Comparison of ENCODE assay signal across 8 mouse cellular contexts in genomic region chr4:152086505-152087210, GRCm38 (mm10). TPM values are rescaled to one million over a fixed set of nuclear protein-coding genes. Genes with fewer than 3 reads are reported as not detected.
A peak's percentile ranks its signal among the peaks of the same experiment; 100 is the strongest.
DNase-seq lines count a peak whose midpoint lies in the region; ATAC-seq lines count a peak whose summit lies in the region.

No protein-coding gene starts in this region.

- peaks cover 20% of the 10 kb centered on the region for H3K4me1 ChIP-seq in embryonic facial prominence, embryonic 12.5 days
- peaks cover 27% of the 10 kb centered on the region for H3K4me1 ChIP-seq in heart, embryonic 15.5 days (replicated peaks)

- peak overlapping the region; percentile 58 for H3K27ac ChIP-seq in embryonic facial prominence, embryonic 12.5 days
- H3K27ac ChIP-seq in heart, embryonic 15.5 days: peak overlapping the region; percentile 63; the same call in 1 of the 2 replicates

- H3K27me3 ChIP-seq in embryonic facial prominence, embryonic 12.5 days: no peaks in the 10 kb centered on the region; the same call in 1 of the 2 replicates
- no peaks in the 10 kb centered on the region for H3K27me3 ChIP-seq in heart, embryonic 15.5 days

- peak overlapping the region; percentile 77 for H3K9ac ChIP-seq in embryonic facial prominence, embryonic 12.5 days
- H3K9ac ChIP-seq in heart, embryonic 15.5 days: peak overlapping the region; percentile 91

- H3K9me3 ChIP-seq in embryonic facial prominence, embryonic 12.5 days: no peaks in the 10 kb centered on the region
- no peaks in the 10 kb centered on the region for H3K9me3 ChIP-seq in heart, embryonic 15.5 days (replicated peaks)

- H3K36me3 ChIP-seq in embryonic facial prominence, embryonic 12.5 days: peaks cover 3% of the 10 kb centered on the region; the same call in 1 of the 2 replicates
- H3K36me3 ChIP-seq in heart, embryonic 15.5 days: no peaks in the 10 kb centered on the region

- DNase-seq in right cerebral cortex, adult 18-20 months: peak; percentile 71
- no peak for DNase-seq in right cerebral cortex, postnatal 36 days (ENCODE audit: low spot score in 2 of 2)
- DNase-seq in kidney, postnatal 10 days: peak; percentile 82
- peak; percentile 62 for DNase-seq in lung, postnatal 14 days
- DNase-seq in right cerebral cortex, postnatal 14 days: peak; percentile 61

- 1% methylated on average over 54 of the region's 92 CpGs for WGBS in embryonic facial prominence, embryonic 12.5 days
- under 1% methylated on average over 75 of the region's 92 CpGs for WGBS in heart, embryonic 15.5 days

- H3K4me2 ChIP-seq in embryonic facial prominence, embryonic 12.5 days (replicated peaks): peak overlapping the region; percentile 76
- peak overlapping the region; percentile 84 for H3K4me2 ChIP-seq in heart, embryonic 15.5 days

- peak; percentile 47; the same call in 1 of the 2 replicates for ATAC-seq in embryonic facial prominence, embryonic 12.5 days (ENCODE audit: insufficient number of reproducible peaks, insufficient read depth, low FRiP score, low TSS enrichment)
- ATAC-seq in heart, embryonic 15.5 days (replicated peaks; ENCODE audit: insufficient number of reproducible peaks, insufficient read depth, low FRiP score, low read depth): peak; percentile 83
- ATAC-seq in cerebellum, adult (ENCODE audit: insufficient number of reproducible peaks, low FRiP score, low TSS enrichment): no peak

- H3K4me3 ChIP-seq in embryonic facial prominence, embryonic 12.5 days: peak overlapping the region; percentile 76
- peak overlapping the region; percentile 91 for H3K4me3 ChIP-seq in heart, embryonic 15.5 days

RNA-seq across cellular contexts. Expression of gene Plekhg5, which starts 14.4 kb away (rescaled TPM):
- polyA plus RNA-seq in embryonic facial prominence, embryonic 12.5 days (2016; fragmentation: Nextera tagmentation; extraction: Ambion mirVana): 17.8 and 19.0 TPM in 2 replicates
- polyA plus RNA-seq in heart, embryonic 15.5 days (2015; fragmentation: Nextera tagmentation; extraction: Ambion mirVana): 11.1 and 14.1 TPM in 2 replicates

RNA-seq across cellular contexts. Expression of gene Tnfrsf25, which starts 29.1 kb away (rescaled TPM):
- 1.1 and 2.1 TPM in 2 replicates for polyA plus RNA-seq in embryonic facial prominence, embryonic 12.5 days (2016; fragmentation: Nextera tagmentation; extraction: Ambion mirVana)
- 0.94 and 1.6 TPM in 2 replicates for polyA plus RNA-seq in heart, embryonic 15.5 days (2015; fragmentation: Nextera tagmentation; extraction: Ambion mirVana)

RNA-seq across cellular contexts. Expression of gene Nol9, which starts 47.5 kb away (rescaled TPM):
- polyA plus RNA-seq in embryonic facial prominence, embryonic 12.5 days (2016; fragmentation: Nextera tagmentation; extraction: Ambion mirVana): 43.8 and 46.0 TPM in 2 replicates
- polyA plus RNA-seq in heart, embryonic 15.5 days (2015; fragmentation: Nextera tagmentation; extraction: Ambion mirVana): 13.9 and 20.7 TPM in 2 replicates

RNA-seq across cellular contexts. Expression of gene Tas1r1, which starts 48.3 kb away (rescaled TPM):
- 1.0 and 1.1 TPM in 2 replicates for polyA plus RNA-seq in embryonic facial prominence, embryonic 12.5 days (2016; fragmentation: Nextera tagmentation; extraction: Ambion mirVana)
- 0.25 and 0.46 TPM in 2 replicates for polyA plus RNA-seq in heart, embryonic 15.5 days (2015; fragmentation: Nextera tagmentation; extraction: Ambion mirVana)

RNA-seq across cellular contexts. Expression of gene Zbtb48, which starts 59.2 kb away (rescaled TPM):
- polyA plus RNA-seq in embryonic facial prominence, embryonic 12.5 days (2016; fragmentation: Nextera tagmentation; extraction: Ambion mirVana): 25.3 and 30.2 TPM in 2 replicates
- 10.6 and 14.1 TPM in 2 replicates for polyA plus RNA-seq in heart, embryonic 15.5 days (2015; fragmentation: Nextera tagmentation; extraction: Ambion mirVana)

Comparison
In these comparisons a context has a peak if more than half of its experiments do, and no peak if none do; other contexts are left out.
1. DNase-seq: peak in right cerebral cortex, adult 18-20 months (single experiment), kidney, postnatal 10 days (single experiment), lung, postnatal 14 days (single experiment) and right cerebral cortex, postnatal 14 days (single experiment); none in right cerebral cortex, postnatal 36 days (0 of 2).